Mouse (Mus musculus) Muller cell, postnatal 12 days (primary cell): ENCODE data around the gene Apbb2.

Experiments
- DNase-seq: peaks from one replicate; pipeline ENCODE4 v3.0.0-alpha.2; 2015; ENCODE audit errors: inconsistent ontology term

Gene Apbb2

GRCm38 (mm10) chr5:66549691-66550090 lies 68.9 kb downstream of the Apbb2 start:
- DNase-seq = peak; percentile 41

GRCm38 (mm10) chr5:66546969-66547511 lies 71.5 kb downstream of the Apbb2 start:
- peak; percentile 91 for DNase-seq

GRCm38 (mm10) chr5:66545573-66546141 lies 72.9 kb downstream of the Apbb2 start:
- DNase-seq = peak; percentile 94

- DNase-seq = peak; percentile 89
Observed at GRCm38 (mm10) chr5:66543761-66544160, 74.8 kb downstream of the Apbb2 start.

- DNase-seq = no peak
Observed at GRCm38 (mm10) chr5:66543344-66543743, 75.2 kb downstream of the Apbb2 start.

- peak; percentile 80 for DNase-seq
Observed at GRCm38 (mm10) chr5:66542521-66542920, 76.1 kb downstream of the Apbb2 start.

- no peak for DNase-seq
Observed at GRCm38 (mm10) chr5:66541385-66541784, 77.2 kb downstream of the Apbb2 start.

- DNase-seq = no peak
Observed at GRCm38 (mm10) chr5:66540246-66540645, 78.3 kb downstream of the Apbb2 start.

GRCm38 (mm10) chr5:66537811-66538210 lies 80.8 kb downstream of the Apbb2 start:
- no peak for DNase-seq

GRCm38 (mm10) chr5:66536696-66537358 lies 81.8 kb downstream of the Apbb2 start:
- no peak for DNase-seq

GRCm38 (mm10) chr5:66535566-66536236 lies 82.9 kb downstream of the Apbb2 start:
- DNase-seq = no peak

- no peak for DNase-seq
Observed at GRCm38 (mm10) chr5:66533711-66534425, 84.7 kb downstream of the Apbb2 start.

GRCm38 (mm10) chr5:66532827-66533226 lies 85.8 kb downstream of the Apbb2 start:
- DNase-seq = peak; percentile 44

- DNase-seq = no peak
Observed at GRCm38 (mm10) chr5:66530361-66530760, 88.2 kb downstream of the Apbb2 start.

- no peak for DNase-seq
Observed at GRCm38 (mm10) chr5:66529631-66530030, 89.0 kb downstream of the Apbb2 start.

- no peak for DNase-seq
Observed at GRCm38 (mm10) chr5:66528567-66528966, 90.0 kb downstream of the Apbb2 start.

- no peak for DNase-seq
Observed at GRCm38 (mm10) chr5:66527090-66527489, 91.5 kb downstream of the Apbb2 start.

- DNase-seq = no peak
Observed at GRCm38 (mm10) chr5:66525002-66525401, 93.6 kb downstream of the Apbb2 start.

GRCm38 (mm10) chr5:66523681-66524503 lies 94.7 kb downstream of the Apbb2 start:
- DNase-seq = peak; percentile 64

- no peak for DNase-seq
Observed at GRCm38 (mm10) chr5:66521250-66521649, 97.3 kb downstream of the Apbb2 start.

GRCm38 (mm10) chr5:66519511-66519910 lies 99.1 kb downstream of the Apbb2 start:
- DNase-seq = no peak
